In genomic region chr5:91517077-91517476, GRCm38 (mm10) we compare ENCODE assay signal across 8 mouse cellular contexts. TPM values are rescaled to one million over a fixed set of nuclear protein-coding genes. Genes with fewer than 3 reads are reported as not detected.
DNase-seq lines count a peak whose midpoint lies in the region; ATAC-seq and TF ChIP-seq lines count a peak whose summit lies in the region.

No protein-coding gene starts in this region.

- no peaks in the 10 kb centered on the region for H3K36me3 ChIP-seq in heart, postnatal 0 days (replicated peaks; ENCODE audit: control insufficient read depth, insufficient read depth, low read length)
- no peaks in the 10 kb centered on the region for H3K36me3 ChIP-seq in embryonic facial prominence, embryonic 13.5 days
- no peaks in the 10 kb centered on the region for H3K36me3 ChIP-seq in intestine, embryonic 15.5 days
- H3K36me3 ChIP-seq in midbrain, embryonic 16.5 days (ENCODE audit: control insufficient read depth, insufficient read depth, low read length): no peaks in the 10 kb centered on the region

- no peaks in the 10 kb centered on the region for H3K27me3 ChIP-seq in heart, postnatal 0 days (ENCODE audit: control insufficient read depth, insufficient read depth, low read length)
- peaks cover 14% of the 10 kb centered on the region for H3K27me3 ChIP-seq in embryonic facial prominence, embryonic 13.5 days
- H3K27me3 ChIP-seq in intestine, embryonic 15.5 days (replicated peaks): no peaks in the 10 kb centered on the region
- H3K27me3 ChIP-seq in midbrain, embryonic 16.5 days (ENCODE audit: control insufficient read depth, insufficient read depth, low read depth, low read length): peaks cover 4% of the 10 kb centered on the region; the same call in 1 of the 2 replicates

- TF ChIP-seq EP300 in heart, postnatal 0 days (IDR thresholded peaks at IDR 0.05; ENCODE audit: low read depth): no peak

- no peak for DNase-seq in heart, postnatal 0 days (ENCODE audit: low spot score)
- no peak for DNase-seq in heart, adult 8-10 months (ENCODE audit: low spot score)
- DNase-seq in thymus, postnatal 25 days: no peak
- DNase-seq in urinary bladder, adult 18-20 months (ENCODE audit: low spot score in 2 of 2): no peak
- DNase-seq in spleen, postnatal 14 days (ENCODE audit: low spot score in 2 of 2): no peak

- no peak overlapping the region for H3K9ac ChIP-seq in heart, postnatal 0 days (replicated peaks; ENCODE audit: low read depth, low read length)
- H3K9ac ChIP-seq in embryonic facial prominence, embryonic 13.5 days: no peak overlapping the region
- H3K9ac ChIP-seq in intestine, embryonic 15.5 days: no peak overlapping the region
- H3K9ac ChIP-seq in midbrain, embryonic 16.5 days (ENCODE audit: low read depth, low read length): no peak overlapping the region

- no peak for ATAC-seq in heart, postnatal 0 days (ENCODE audit: insufficient read depth, low read depth)
- no peak for ATAC-seq in embryonic facial prominence, embryonic 13.5 days (ENCODE audit: insufficient number of reproducible peaks, insufficient read depth, low FRiP score, low TSS enrichment, low read depth)
- peak; percentile 21; the same call in 1 of the 2 replicates for ATAC-seq in intestine, embryonic 15.5 days
- no peak for ATAC-seq in midbrain, embryonic 16.5 days

- H3K27ac ChIP-seq in heart, postnatal 0 days (ENCODE audit: low read depth): no peak overlapping the region
- H3K27ac ChIP-seq in embryonic facial prominence, embryonic 13.5 days: no peak overlapping the region
- H3K27ac ChIP-seq in intestine, embryonic 15.5 days: no peak overlapping the region
- no peak overlapping the region for H3K27ac ChIP-seq in midbrain, embryonic 16.5 days (ENCODE audit: low read length)

- WGBS in heart, postnatal 0 days: 15% methylated on average over 6 of the region's 6 CpGs
- WGBS in embryonic facial prominence, embryonic 13.5 days: 19% methylated on average over 6 of the region's 6 CpGs
- WGBS in intestine, embryonic 15.5 days: 12% methylated on average over 6 of the region's 6 CpGs
- WGBS in midbrain, embryonic 16.5 days: 18% methylated on average over 6 of the region's 6 CpGs

- peaks cover 16% of the 10 kb centered on the region for H3K4me1 ChIP-seq in heart, postnatal 0 days (ENCODE audit: control insufficient read depth, insufficient read depth)
- peaks cover 13% of the 10 kb centered on the region for H3K4me1 ChIP-seq in embryonic facial prominence, embryonic 13.5 days
- peaks cover 15% of the 10 kb centered on the region for H3K4me1 ChIP-seq in intestine, embryonic 15.5 days (replicated peaks)
- H3K4me1 ChIP-seq in midbrain, embryonic 16.5 days (ENCODE audit: control insufficient read depth, insufficient read depth, low read length): peaks cover 18% of the 10 kb centered on the region

- H3K4me2 ChIP-seq in heart, postnatal 0 days (ENCODE audit: low read depth, low read length): peak overlapping the region; percentile 96; the same call in 1 of the 2 replicates
- peak overlapping the region; percentile 90 for H3K4me2 ChIP-seq in embryonic facial prominence, embryonic 13.5 days
- peak overlapping the region; percentile 94; the same call in 1 of the 2 replicates for H3K4me2 ChIP-seq in intestine, embryonic 15.5 days (replicated peaks)
- H3K4me2 ChIP-seq in midbrain, embryonic 16.5 days (ENCODE audit: low read length): peak overlapping the region; percentile 97

- H3K4me3 ChIP-seq in heart, postnatal 0 days (ENCODE audit: low read depth, low read length): no peak overlapping the region; the same call in 1 of the 2 replicates
- H3K4me3 ChIP-seq in embryonic facial prominence, embryonic 13.5 days: peak overlapping the region; percentile 55
- H3K4me3 ChIP-seq in intestine, embryonic 15.5 days (replicated peaks): no peak overlapping the region
- peak overlapping the region; percentile 59 for H3K4me3 ChIP-seq in midbrain, embryonic 16.5 days (ENCODE audit: low read depth, low read length)

- no peaks in the 10 kb centered on the region for H3K9me3 ChIP-seq in heart, postnatal 0 days (replicated peaks; ENCODE audit: control insufficient read depth, low read length)
- H3K9me3 ChIP-seq in embryonic facial prominence, embryonic 13.5 days: no peaks in the 10 kb centered on the region
- H3K9me3 ChIP-seq in intestine, embryonic 15.5 days: no peaks in the 10 kb centered on the region
- H3K9me3 ChIP-seq in midbrain, embryonic 16.5 days (replicated peaks; ENCODE audit: control insufficient read depth, low read length, poor library complexity, severe bottlenecking): no peaks in the 10 kb centered on the region

- TF ChIP-seq CTCF in heart, postnatal 0 days (IDR thresholded peaks at IDR 0.05; ENCODE audit: low read depth): no peak

RNA-seq across cellular contexts. Expression of gene Parm1, which starts 0.3 kb away (rescaled TPM):
- 26.6 and 39.6 TPM in 2 replicates for total RNA-seq in heart, postnatal 0 days (2014; rRNA removed; ENCODE audit: low replicate concordance)
- 25.0 and 25.9 TPM in 2 replicates for polyA plus RNA-seq in heart, postnatal 0 days (2015; fragmentation: Nextera tagmentation; extraction: Ambion mirVana)
- 10 to 100 TPM; 49.1 to 68.8 (median 60.6) TPM for total RNA-seq in heart, adult 8-10 months (2022)
- 18.9 and 19.1 TPM in 2 replicates for polyA plus RNA-seq in embryonic facial prominence, embryonic 13.5 days (2015; fragmentation: Nextera tagmentation; extraction: Ambion mirVana)
- polyA plus RNA-seq in intestine, embryonic 15.5 days (2015; fragmentation: Nextera tagmentation; extraction: Ambion mirVana): 22.1 and 23.9 TPM in 2 replicates
- polyA plus RNA-seq in midbrain, embryonic 16.5 days (2015; fragmentation: Nextera tagmentation; extraction: Ambion mirVana): 5.8 and 6.7 TPM in 2 replicates

Comparison
In these comparisons a context has a peak if more than half of its experiments do, and no peak if none do; other contexts are left out.
1. H3K4me3 ChIP-seq: peak in embryonic facial prominence, embryonic 13.5 days (single experiment) and midbrain, embryonic 16.5 days (single experiment); none in heart, postnatal 0 days (single experiment) and intestine, embryonic 15.5 days (single experiment).
2. Peak in every context shown above with its lines, with median percentiles within 50 percentile points of each other: H3K4me2 ChIP-seq.